Mouse (Mus musculus) stomach, embryonic 16.5 days (tissue): Measurements from ENCODE around the gene Hoxd10. TPM values are rescaled to one million over a fixed set of nuclear protein-coding genes. Genes with fewer than 3 reads are reported as not detected.

Source experiments
- ATAC-seq: fragments of 200-750 bp; cut with Nextera tagmentation; 2 replicates; pipeline ENCODE4 v1.8.0; 2017; ENCODE audit warnings: moderate number of reproducible peaks, moderate TSS enrichment; ENCODE audit not compliant: insufficient read depth, low FRiP score
- H3K27ac ChIP-seq: fragments of 300-500 bp; sonication (generic); 2 replicates; pipeline ENCODE4 v1.5.1; 2014; ENCODE audit warnings: low read length
- H3K27me3 ChIP-seq: fragments of 300-500 bp; sonication (generic); 2 replicates; pipeline ENCODE4 v1.6.1; 2014; ENCODE audit warnings: low read length, control low read depth, mixed read lengths; ENCODE audit not compliant: control insufficient read depth, insufficient read depth
- H3K36me3 ChIP-seq: fragments of 300-500 bp; sonication (generic); 2 replicates; pipeline ENCODE4 v1.6.1; 2014; ENCODE audit warnings: low read length; ENCODE audit not compliant: control insufficient read depth, insufficient read depth
- H3K4me1 ChIP-seq: fragments of 300-500 bp; sonication (generic); 2 replicates; pipeline ENCODE4 v1.6.1; 2014; ENCODE audit warnings: low read length, control low read depth, mixed read lengths; ENCODE audit not compliant: control insufficient read depth, insufficient read depth
- H3K4me2 ChIP-seq: fragments of 300-500 bp; sonication (generic); 2 replicates; pipeline ENCODE4 v1.6.1; 2014; ENCODE audit warnings: low read depth, low read length, mixed read lengths
- H3K4me3 ChIP-seq: fragments of 300-500 bp; sonication (generic); replicated peaks from 2 replicates; pipeline ENCODE4 v1.5.1; 2014; ENCODE audit warnings: mild to moderate bottlenecking, low read length
- H3K9ac ChIP-seq: fragments of 300-500 bp; sonication (generic); 2 replicates; pipeline ENCODE4 v1.6.1; 2014; ENCODE audit warnings: low read length
- H3K9me3 ChIP-seq: fragments of 300-500 bp; sonication (generic); replicated peaks from 2 replicates; pipeline ENCODE4 v1.6.1; 2016; ENCODE audit warnings: low read length, control low read depth; ENCODE audit not compliant: control insufficient read depth
- WGBS: fragments of 180-500 bp; shearing (Covaris S2); extraction: QIAGEN DNeasy Blood & Tissue Kit; methylation state at CpG from one replicate; pipeline ENCODE4 v1.1.7; 2014; 5-methylcytosine and 5-hydroxymethylcytosine counted together
- polyA plus RNA-seq: library from polyadenylated mRNA; unstranded; fragments of >200 nt; fragmentation: Nextera tagmentation; extraction: Ambion mirVana; gene quantifications from 2 replicates; pipeline ENCODE4 v1.2.1, GENCODE M21; 2015

Hoxd10 gene
- polyA plus RNA-seq, 1 experiment from 2014 or later, result 0.21 TPM

DNA sequence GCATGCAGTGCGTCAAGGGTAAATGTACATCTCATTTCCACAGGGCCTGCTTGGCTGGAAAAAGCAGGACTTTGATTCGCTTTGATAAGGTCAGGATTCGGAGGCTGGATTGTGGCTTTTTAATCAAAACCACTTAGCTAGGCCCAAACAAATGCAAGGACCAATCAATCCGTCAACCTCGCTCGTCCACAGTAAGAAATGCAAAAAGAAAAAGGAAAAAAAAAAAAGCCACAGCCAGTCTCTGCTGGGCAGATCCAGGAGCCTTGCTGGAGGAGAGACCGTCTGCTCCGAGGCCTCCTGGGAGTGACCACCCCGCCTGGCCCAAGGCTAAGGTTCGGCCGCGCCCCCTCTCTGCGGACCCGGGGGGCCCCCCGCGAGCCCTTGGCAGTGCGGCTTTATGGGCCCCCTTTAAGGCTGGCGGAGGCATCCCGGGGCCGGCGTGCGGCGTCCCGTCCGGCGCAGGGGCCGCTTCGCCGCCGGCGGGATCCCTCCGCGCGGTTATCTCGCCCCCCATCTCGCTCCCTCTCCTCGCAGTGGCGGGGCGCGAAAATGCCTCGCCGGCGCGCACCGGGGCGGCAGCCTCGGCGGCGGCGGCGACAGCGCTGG, 12.8 kb downstream of the Hoxd10 start, which contains the start of gene Hoxd8:
Gene Hoxd8, plus strand, starts transcription at position 223 of the 606 bp plus-strand sequence.
- H3K4me2 ChIP-seq, result peak within 1 kb of the TSS; percentile 74
- no peaks in the 10 kb centered on the region for H3K9me3 ChIP-seq
- H3K9ac ChIP-seq, result peak within 1 kb of the TSS; percentile 69
- H3K4me3 ChIP-seq, result peak within 1 kb of the TSS; percentile 50
- no peaks in the 10 kb centered on the region for H3K36me3 ChIP-seq
- WGBS, result 1% methylated on average over 41 of the region's 52 CpGs
- H3K27ac ChIP-seq, result no peak within 1 kb of the TSS
- peaks cover 89% of the 10 kb centered on the region for H3K27me3 ChIP-seq
- 0 out of 2 replicates have a peak, but pooled peaks cover 3% of the 10 kb centered on the region for H3K4me1 ChIP-seq
- no peak for ATAC-seq

DNA sequence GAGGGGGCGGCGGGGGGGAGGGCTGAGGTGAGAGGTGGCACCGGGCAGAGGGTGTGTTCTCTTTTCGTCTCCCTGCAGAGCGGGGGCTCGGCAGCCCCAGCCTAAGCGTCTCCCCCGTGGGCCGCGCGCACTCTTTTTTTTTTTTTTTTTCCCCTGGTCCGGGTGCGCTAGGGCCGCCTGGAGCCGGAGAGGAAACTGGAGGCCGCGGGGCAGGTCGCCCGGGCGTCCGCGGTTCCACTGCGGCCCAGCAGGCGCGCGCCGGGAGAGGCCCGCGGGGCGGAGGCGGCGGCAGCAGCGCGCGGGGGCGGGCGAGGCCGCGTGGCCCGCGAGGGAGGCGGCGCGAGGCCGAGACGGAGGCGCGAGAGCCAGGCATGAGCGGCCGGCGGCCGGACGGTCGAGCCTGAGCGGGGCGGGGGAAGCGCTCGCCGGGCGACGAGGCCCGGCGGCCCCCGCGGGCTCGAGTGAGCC, 13.3 kb downstream of the Hoxd10 start:
- H3K36me3 ChIP-seq, result no peaks in the 10 kb centered on the region
- no peaks in the 10 kb centered on the region for H3K9me3 ChIP-seq
- H3K4me2 ChIP-seq, result peak overlapping the region; percentile 74
- peak overlapping the region; percentile 69 for H3K9ac ChIP-seq
- peak; percentile 8; the same call in 1 of the 2 replicates for ATAC-seq
- H3K27ac ChIP-seq, result no peak overlapping the region
- 0 out of 2 replicates have a peak, but pooled peaks cover 3% of the 10 kb centered on the region for H3K4me1 ChIP-seq
- peaks cover 89% of the 10 kb centered on the region for H3K27me3 ChIP-seq
- whole genome bisulfite sequencing, result 0% methylated on average over 41 of the region's 66 CpGs
- H3K4me3 ChIP-seq, result peak overlapping the region; percentile 50

DNA sequence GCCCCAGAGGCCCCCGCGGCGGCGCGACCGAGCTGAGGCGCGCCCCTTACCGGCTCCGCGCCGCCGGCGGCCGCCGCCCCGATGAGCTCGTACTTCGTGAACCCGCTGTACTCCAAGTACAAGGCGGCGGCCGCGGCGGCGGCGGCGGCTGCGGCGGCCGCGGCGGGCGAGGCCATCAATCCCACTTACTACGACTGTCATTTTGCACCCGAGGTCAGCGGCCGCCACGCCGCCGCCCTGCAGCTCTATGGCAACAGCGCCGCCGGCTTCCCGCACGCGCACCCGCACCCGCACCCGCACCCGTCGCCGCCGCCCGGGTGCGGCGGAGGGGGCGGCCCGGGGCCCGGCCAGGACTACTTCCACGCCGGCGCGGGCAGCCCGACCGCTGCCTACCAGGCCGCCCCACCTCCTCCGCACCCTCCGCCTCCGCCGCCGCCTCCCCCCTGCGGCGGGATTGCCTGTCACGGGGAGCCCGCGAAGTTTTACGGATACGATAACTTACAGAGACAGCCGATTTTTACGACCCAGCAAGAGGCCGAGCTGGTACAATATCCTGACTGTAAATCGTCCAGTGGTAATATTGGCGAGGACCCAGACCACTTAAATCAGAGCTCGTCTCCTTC, 13.9 kb downstream of the Hoxd10 start:
- Histone ChIP-seq H3K9ac (peak overlapping the region; percentile 69), H3K4me1 (0 out of 2 replicates have a peak, but pooled peaks cover 3% of the 10 kb centered on the region), H3K4me3 (peak overlapping the region; percentile 50), H3K9me3 (no peaks in the 10 kb centered on the region), H3K36me3 (no peaks in the 10 kb centered on the region), H3K27me3 (peaks cover 89% of the 10 kb centered on the region), H3K27ac (no peak overlapping the region), H3K4me2 (peak overlapping the region; percentile 74)
- peak; percentile 54; the same call in 1 of the 2 replicates for ATAC-seq
- WGBS, result under 1% methylated on average over 79 of the region's 85 CpGs

GRCm38 (mm10) chr2:74706393-74706960, 14.8 kb downstream of the Hoxd10 start:
- H3K9me3 ChIP-seq, result no peaks in the 10 kb centered on the region
- ATAC-seq, result no peak
- no peak overlapping the region for H3K27ac ChIP-seq
- H3K4me2 ChIP-seq, result 0 out of 2 replicates have a peak overlapping the region, but pooled peaks have one; percentile 1
- 0 out of 2 replicates have a peak, but pooled peaks cover 3% of the 10 kb centered on the region for H3K4me1 ChIP-seq
- 6% methylated on average over 13 of the region's 13 CpGs for WGBS
- no peak overlapping the region for H3K9ac ChIP-seq
- no peaks in the 10 kb centered on the region for H3K36me3 ChIP-seq
- peaks cover 87% of the 10 kb centered on the region for H3K27me3 ChIP-seq
- peak overlapping the region; percentile 50 for H3K4me3 ChIP-seq

DNA sequence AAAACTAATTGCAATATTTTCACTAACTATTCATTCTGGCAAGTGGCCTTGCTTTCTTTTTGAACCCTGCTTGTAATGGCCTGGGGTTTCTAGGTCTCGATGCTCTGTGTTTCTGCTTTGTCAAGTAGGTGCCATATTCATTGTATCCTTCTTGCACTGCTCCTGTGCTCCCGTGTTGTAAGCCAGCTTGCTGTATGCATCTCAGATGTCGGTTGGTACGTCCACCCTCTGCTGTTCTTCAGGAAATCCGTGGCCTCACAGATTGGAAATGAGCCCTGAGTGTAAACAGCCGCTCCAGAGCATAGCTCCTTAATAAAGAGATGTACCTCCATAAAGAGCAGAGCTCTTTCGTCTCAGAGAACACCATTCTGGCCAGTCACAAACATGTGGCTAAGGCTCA, 15.9 kb downstream of the Hoxd10 start:
- WGBS, result 23% methylated on average over 7 of the region's 7 CpGs
- Histone ChIP-seq H3K9ac (no peak overlapping the region), H3K4me3 (no peak overlapping the region), H3K4me2 (no peak overlapping the region), H3K9me3 (no peaks in the 10 kb centered on the region), H3K27ac (no peak overlapping the region), H3K36me3 (no peaks in the 10 kb centered on the region), H3K4me1 (0 out of 2 replicates have a peak, but pooled peaks cover 5% of the 10 kb centered on the region), H3K27me3 (peaks cover 92% of the 10 kb centered on the region)
- no peak for ATAC-seq

DNA sequence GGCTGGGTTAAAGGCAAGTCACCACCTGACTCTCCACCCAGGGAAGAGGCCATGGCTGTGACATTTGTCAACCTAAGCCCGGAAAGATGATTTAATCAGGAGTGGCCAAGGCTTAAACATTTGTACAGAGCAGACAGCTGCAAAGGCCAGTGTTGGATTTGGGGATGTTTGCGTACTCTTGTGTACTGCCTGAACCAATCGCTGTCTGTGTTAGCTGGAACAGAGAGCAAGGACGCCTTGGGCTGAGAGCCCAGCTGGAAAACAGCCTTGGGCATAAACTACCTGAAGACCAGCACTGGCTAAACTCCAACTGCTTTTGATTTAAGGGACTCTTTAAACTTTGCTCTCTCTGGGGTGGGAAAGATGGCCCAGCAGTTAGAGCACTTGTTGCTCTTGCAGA, 17.0 kb downstream of the Hoxd10 start:
- Histone ChIP-seq H3K36me3 (no peaks in the 10 kb centered on the region), H3K27me3 (peaks cover 91% of the 10 kb centered on the region), H3K9me3 (no peaks in the 10 kb centered on the region), H3K4me2 (no peak overlapping the region), H3K27ac (no peak overlapping the region), H3K9ac (no peak overlapping the region), H3K4me3 (no peak overlapping the region), H3K4me1 (0 out of 2 replicates have a peak, but pooled peaks cover 5% of the 10 kb centered on the region)
- ATAC-seq, result no peak
- 23% methylated on average over 4 of the region's 4 CpGs for WGBS

DNA sequence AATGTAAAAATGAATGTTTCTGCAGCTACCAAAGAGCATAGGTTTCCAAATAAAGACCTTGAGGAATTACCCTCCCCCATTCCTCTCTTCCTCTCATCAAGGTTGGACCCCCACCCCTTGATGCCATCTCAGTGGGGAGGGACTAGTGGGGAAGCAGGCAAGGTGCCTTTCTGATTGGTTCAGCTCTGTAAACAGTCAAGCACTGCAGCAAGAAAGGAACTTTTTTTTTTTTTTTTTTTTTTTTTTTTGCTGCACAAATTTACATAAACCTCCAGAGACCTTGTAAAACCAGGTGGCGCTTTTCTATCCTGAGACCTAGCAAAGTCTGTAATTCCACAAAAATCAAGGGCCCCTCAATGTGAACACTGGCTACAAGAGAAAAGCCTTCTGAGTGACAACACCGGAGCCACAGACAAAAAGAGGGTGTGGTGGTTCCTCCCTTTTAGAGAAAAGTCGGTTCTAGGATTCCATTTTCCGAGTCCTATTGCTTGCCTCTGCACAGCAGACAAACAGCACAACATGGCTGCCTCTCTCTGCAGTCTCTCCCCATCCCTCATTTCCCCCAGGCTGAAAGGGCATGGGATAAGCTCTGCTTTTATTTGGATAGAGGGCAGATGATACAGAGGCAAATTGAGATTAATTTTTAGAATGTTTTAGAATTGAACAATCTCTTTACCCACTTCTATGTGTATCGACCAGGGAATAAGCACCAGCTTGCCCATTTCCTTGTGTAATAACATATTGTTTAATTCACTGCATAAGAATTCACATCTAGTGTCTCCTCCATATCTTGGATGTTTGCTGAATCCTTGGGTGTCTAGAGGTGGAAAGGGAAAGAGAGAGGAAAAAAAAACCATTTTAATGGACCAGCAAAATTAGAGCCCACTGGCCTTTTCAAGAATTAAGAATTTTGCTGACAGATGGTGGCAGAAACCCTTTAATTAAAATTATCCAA, 18.0 kb downstream of the Hoxd10 start:
- Histone ChIP-seq H3K36me3 (no peaks in the 10 kb centered on the region), H3K4me2 (no peak overlapping the region), H3K27me3 (peaks cover 88% of the 10 kb centered on the region)

GRCm38 (mm10) chr2:74710929-74711543, 19.3 kb downstream of the Hoxd10 start:
- H3K4me2 ChIP-seq, result no peak overlapping the region
- no peak overlapping the region for H3K9ac ChIP-seq
- peaks cover 88% of the 10 kb centered on the region for H3K27me3 ChIP-seq
- H3K9me3 ChIP-seq, result no peaks in the 10 kb centered on the region
- H3K4me3 ChIP-seq, result no peak overlapping the region; the same call in 1 of the 2 replicates
- ATAC-seq, result no peak
- H3K27ac ChIP-seq, result no peak overlapping the region
- WGBS, result 2% methylated on average over 16 of the region's 16 CpGs
- H3K4me1 ChIP-seq, result 0 out of 2 replicates have a peak, but pooled peaks cover 2% of the 10 kb centered on the region
- H3K36me3 ChIP-seq, result no peaks in the 10 kb centered on the region

More for the DNA sequence above, 18.0 kb downstream of the Hoxd10 start:
- no peak overlapping the region for H3K9ac ChIP-seq
- no peak for ATAC-seq
- no peak overlapping the region for H3K27ac ChIP-seq
- H3K4me3 ChIP-seq, result no peak overlapping the region
- WGBS, result 14% methylated on average over 5 of the region's 5 CpGs
- H3K9me3 ChIP-seq, result no peaks in the 10 kb centered on the region
- H3K4me1 ChIP-seq, result 0 out of 2 replicates have a peak, but pooled peaks cover 5% of the 10 kb centered on the region
